ENCODE assay signal across 32 mouse cellular contexts in genomic region chr4:86620506-86620905, GRCm38 (mm10). TPM values are rescaled to one million over a fixed set of nuclear protein-coding genes. Genes with fewer than 3 reads are reported as not detected.
DNase-seq lines count a peak whose midpoint lies in the region; ATAC-seq lines count a peak whose summit lies in the region.
"Had no signal": no experiment of that assay in that cellular context is flagged by ENCODE, and none has a peak within 500 bp of the region (broad histone marks: within the 10 kb centered on the region; RNA-seq: fewer than 3 reads in every experiment).

No protein-coding gene starts in this region.

- no peaks in the 10 kb centered on the region for H3K36me3 ChIP-seq in midbrain, embryonic 16.5 days (ENCODE audit: control insufficient read depth, insufficient read depth, low read length)
- H3K36me3 ChIP-seq in midbrain, embryonic 15.5 days (replicated peaks) = no peaks in the 10 kb centered on the region
- H3K36me3 ChIP-seq: embryonic facial prominence, embryonic 12.5 days; forebrain, embryonic 10.5 days; heart, embryonic 13.5 days; kidney, embryonic 15.5 days; limb, embryonic 13.5 days; lung, embryonic 15.5 days; neural tube, embryonic 13.5 days had no signal

- no peak for ATAC-seq in midbrain, embryonic 16.5 days
- no peak for ATAC-seq in midbrain, embryonic 15.5 days (replicated peaks)
- ATAC-seq: forebrain, embryonic 16.5 days; hindbrain, embryonic 16.5 days had no signal

- H3K4me3 ChIP-seq in midbrain, embryonic 16.5 days (ENCODE audit: low read depth, low read length) = no peak overlapping the region
- H3K4me3 ChIP-seq in midbrain, embryonic 15.5 days = no peak overlapping the region
- H3K4me3 ChIP-seq: embryonic facial prominence, embryonic 12.5 days; forebrain, embryonic 10.5 days; heart, embryonic 13.5 days; kidney, embryonic 15.5 days; limb, embryonic 13.5 days; lung, embryonic 15.5 days; neural tube, embryonic 13.5 days had no signal

- no peaks in the 10 kb centered on the region for H3K27me3 ChIP-seq in midbrain, embryonic 16.5 days (ENCODE audit: control insufficient read depth, insufficient read depth, low read depth, low read length)
- H3K27me3 ChIP-seq in midbrain, embryonic 15.5 days (replicated peaks) = no peaks in the 10 kb centered on the region
- H3K27me3 ChIP-seq: CH12.LX; embryonic facial prominence, embryonic 12.5 days; heart, embryonic 13.5 days; kidney, embryonic 15.5 days; limb, embryonic 13.5 days; lung, embryonic 15.5 days; neural tube, embryonic 13.5 days had no signal

- intact Hi-C loops in left cerebral cortex, postnatal 25 days (cut with DNase I) = loop anchor here (2.0 kb wide), 1 partner anchor 76 kb away; no protein-coding TSS in a partner anchor

- H3K4me2 ChIP-seq in midbrain, embryonic 16.5 days (ENCODE audit: low read length) = no peak overlapping the region
- no peak overlapping the region for H3K4me2 ChIP-seq in midbrain, embryonic 15.5 days
- H3K4me2 ChIP-seq: embryonic facial prominence, embryonic 12.5 days; heart, embryonic 13.5 days; kidney, embryonic 15.5 days; limb, embryonic 13.5 days; liver, embryonic 11.5 days; lung, embryonic 15.5 days; midbrain, embryonic 11.5 days; neural tube, embryonic 13.5 days had no signal

- no peak overlapping the region for H3K9ac ChIP-seq in midbrain, embryonic 16.5 days (ENCODE audit: low read depth, low read length)
- H3K9ac ChIP-seq in midbrain, embryonic 15.5 days = no peak overlapping the region
- H3K9ac ChIP-seq: embryonic facial prominence, embryonic 12.5 days; heart, embryonic 13.5 days; kidney, embryonic 15.5 days; limb, embryonic 13.5 days; lung, embryonic 15.5 days; neural tube, embryonic 13.5 days had no signal

- no peaks in the 10 kb centered on the region for H3K9me3 ChIP-seq in midbrain, embryonic 16.5 days (replicated peaks; ENCODE audit: control insufficient read depth, low read length, poor library complexity, severe bottlenecking)
- H3K9me3 ChIP-seq in midbrain, embryonic 15.5 days = no peaks in the 10 kb centered on the region
- H3K9me3 ChIP-seq: embryonic facial prominence, embryonic 12.5 days; forebrain, embryonic 10.5 days; heart, embryonic 13.5 days; kidney, embryonic 15.5 days; limb, embryonic 13.5 days; lung, embryonic 15.5 days; neural tube, embryonic 13.5 days had no signal

- peak; percentile 3 to 45 for DNase-seq in frontal cortex, postnatal 36 days (ENCODE audit: low spot score in 2 of 2)
- no peak for DNase-seq in frontal cortex, postnatal 10 days (ENCODE audit: low spot score in 2 of 2)
- DNase-seq in right cerebral cortex, adult 2 months (ENCODE audit: low spot score in 2 of 2) = peak; percentile 6 to 15
- DNase-seq in right cerebral cortex, postnatal 4 days = no peak
- peak; percentile 3 to 64 for DNase-seq in left cerebral cortex, postnatal 25 days (ENCODE audit: low spot score in 2 of 2)
- DNase-seq: adrenal gland, adult 8-10 months; B cell, adult 2 months; cerebellum, adult 11 months; cerebellum, adult 9-10 months; embryo, embryonic 11 days; gastrocnemius, postnatal 10 days; heart, postnatal 10 days; kidney, adult 18-20 months; kidney, postnatal 25 days; right cerebral cortex, postnatal 25 days; spleen, adult 18-20 months; thymus, adult 18-20 months; thymus, postnatal 36 days had no signal

- H3K27ac ChIP-seq in midbrain, embryonic 16.5 days (ENCODE audit: low read length) = no peak overlapping the region
- no peak overlapping the region for H3K27ac ChIP-seq in midbrain, embryonic 15.5 days
- H3K27ac ChIP-seq: embryonic facial prominence, embryonic 12.5 days; forebrain, embryonic 10.5 days; heart, embryonic 13.5 days; kidney, embryonic 15.5 days; limb, embryonic 13.5 days; lung, embryonic 15.5 days; neural tube, embryonic 13.5 days had no signal

- WGBS in midbrain, embryonic 16.5 days = 59% methylated on average over 2 of the region's 2 CpGs
- 77% methylated on average over 2 of the region's 2 CpGs for WGBS in midbrain, embryonic 15.5 days

- no peaks in the 10 kb centered on the region for H3K4me1 ChIP-seq in midbrain, embryonic 16.5 days (ENCODE audit: control insufficient read depth, insufficient read depth, low read length)
- H3K4me1 ChIP-seq in midbrain, embryonic 15.5 days = no peaks in the 10 kb centered on the region
- H3K4me1 ChIP-seq: embryonic facial prominence, embryonic 12.5 days; forebrain, embryonic 10.5 days; heart, embryonic 13.5 days; kidney, embryonic 15.5 days; limb, embryonic 13.5 days; lung, embryonic 15.5 days; neural tube, embryonic 13.5 days had no signal

RNA-seq across cellular contexts. Expression of gene Haus6, which starts 8.7 kb away (rescaled TPM):
- 1 to 10 TPM; 6.7 to 9.0 TPM for total RNA-seq in left cerebral cortex, postnatal 25 days (2021)
- polyA plus RNA-seq in midbrain, embryonic 16.5 days (2015; fragmentation: Nextera tagmentation; extraction: Ambion mirVana) = 4.0 and 5.6 TPM in 2 replicates
- polyA plus RNA-seq in midbrain, embryonic 15.5 days (2015; fragmentation: Nextera tagmentation; extraction: Ambion mirVana) = 5.9 and 6.7 TPM in 2 replicates

RNA-seq across cellular contexts. Expression of gene Rraga, which starts 45.0 kb away (rescaled TPM):
- 100 to 1,000 TPM; 142 to 149 TPM for total RNA-seq in left cerebral cortex, postnatal 25 days (2021)
- polyA plus RNA-seq in midbrain, embryonic 16.5 days (2015; fragmentation: Nextera tagmentation; extraction: Ambion mirVana) = 156 and 169 TPM in 2 replicates
- 100 and 115 TPM in 2 replicates for polyA plus RNA-seq in midbrain, embryonic 15.5 days (2015; fragmentation: Nextera tagmentation; extraction: Ambion mirVana)

RNA-seq across cellular contexts. Expression of gene Plin2, which starts 49.4 kb away (rescaled TPM):
- total RNA-seq in left cerebral cortex, postnatal 25 days (2021) = 10 to 100 TPM; 10.8 to 12.3 TPM
- 38.2 and 40.2 TPM in 2 replicates for polyA plus RNA-seq in midbrain, embryonic 16.5 days (2015; fragmentation: Nextera tagmentation; extraction: Ambion mirVana)
- 40.8 and 43.4 TPM in 2 replicates for polyA plus RNA-seq in midbrain, embryonic 15.5 days (2015; fragmentation: Nextera tagmentation; extraction: Ambion mirVana)

Comparison
In these comparisons a context has a peak if more than half of its experiments do, and no peak if none do; other contexts are left out.
1. DNase-seq: peak in frontal cortex, postnatal 36 days (2 of 2), right cerebral cortex, adult 2 months (2 of 2) and left cerebral cortex, postnatal 25 days (2 of 2); none in frontal cortex, postnatal 10 days (0 of 2) and right cerebral cortex, postnatal 4 days (single experiment).